Mouse (Mus musculus) hindbrain, embryonic 13.5 days (tissue): ENCODE measurements around the gene Gm20716. TPM values are rescaled to one million over a fixed set of nuclear protein-coding genes. Genes with fewer than 3 reads are reported as not detected.

ENCODE experiments used
- ATAC-seq: fragments of 200-750 bp; cut with Nextera tagmentation; 2 replicates; pipeline ENCODE4 v1.8.0; 2017; ENCODE audit warnings: moderate TSS enrichment; ENCODE audit not compliant: low FRiP score
- H3K27ac ChIP-seq: fragments of 300-500 bp; sonication (generic); 2 replicates; pipeline ENCODE4 v1.5.1; 2015; ENCODE audit warnings: inconsistent platforms, mild to moderate bottlenecking, moderate library complexity
- H3K27me3 ChIP-seq: fragments of 300-500 bp; sonication (generic); 2 replicates; pipeline ENCODE4 v1.6.1; 2015; ENCODE audit warnings: mild to moderate bottlenecking, inconsistent platforms
- H3K36me3 ChIP-seq: fragments of 300-500 bp; sonication (generic); 2 replicates; pipeline ENCODE4 v1.6.1; 2015; ENCODE audit warnings: mild to moderate bottlenecking, inconsistent platforms
- H3K4me1 ChIP-seq: fragments of 300-500 bp; sonication (generic); replicated peaks from 2 replicates; pipeline ENCODE4 v1.6.1; 2015; ENCODE audit warnings: inconsistent platforms
- H3K4me2 ChIP-seq: fragments of 300-500 bp; sonication (generic); 2 replicates; pipeline ENCODE4 v1.6.1; 2015; ENCODE audit warnings: inconsistent platforms, mild to moderate bottlenecking, moderate library complexity
- H3K4me3 ChIP-seq: fragments of 300-500 bp; sonication (generic); 2 replicates; pipeline ENCODE4 v1.5.1; 2015; ENCODE audit warnings: mild to moderate bottlenecking, inconsistent platforms
- H3K9ac ChIP-seq: fragments of 300-500 bp; sonication (generic); 2 replicates; pipeline ENCODE4 v1.6.1; 2015; ENCODE audit warnings: mild to moderate bottlenecking, inconsistent platforms
- H3K9me3 ChIP-seq: fragments of 300-500 bp; sonication (generic); 2 replicates; pipeline ENCODE4 v1.6.1; 2016; ENCODE audit warnings: inconsistent platforms
- WGBS: fragments of 180-500 bp; shearing (Covaris S2); methylation state at CpG from one replicate; pipeline ENCODE4 v1.1.7; 2015; 5-methylcytosine and 5-hydroxymethylcytosine counted together
- polyA plus RNA-seq: library from polyadenylated mRNA; unstranded; fragments of >200 nt; fragmentation: Nextera tagmentation; extraction: Ambion mirVana; gene quantifications from 2 replicates; pipeline ENCODE4 v1.2.1, GENCODE M21; 2015

Gene Gm20716
- polyA plus RNA-seq, 1 experiment from 2014 or later: 23.1 TPM

- H3K36me3 ChIP-seq: no peaks in the 10 kb centered on the region
- no peaks in the 10 kb centered on the region for H3K4me1 ChIP-seq
- H3K4me2 ChIP-seq: no peak overlapping the region
- no peaks in the 10 kb centered on the region for H3K9me3 ChIP-seq
- no peak for ATAC-seq
- no peak overlapping the region for H3K27ac ChIP-seq
- WGBS: 23% methylated on average over 2 of the region's 2 CpGs
- no peak overlapping the region for H3K9ac ChIP-seq
- H3K4me3 ChIP-seq: no peak overlapping the region
- H3K27me3 ChIP-seq: peaks cover 19% of the 10 kb centered on the region
These were observed 18.7 kb upstream of the Gm20716 start for GRCm38 (mm10) chr2:168248856-168249245.

- Histone ChIP-seq H3K4me1 (no peaks in the 10 kb centered on the region), H3K27ac (no peak overlapping the region), H3K27me3 (peaks cover 19% of the 10 kb centered on the region)
These were observed 18.1 kb upstream of the Gm20716 start for GRCm38 (mm10) chr2:168248167-168248855.

GRCm38 (mm10) chr2:168245571-168245970 lies 15.4 kb upstream of the Gm20716 start:
- Histone ChIP-seq H3K27ac (no peak overlapping the region), H3K36me3 (no peaks in the 10 kb centered on the region), H3K4me2 (no peak overlapping the region), H3K4me1 (no peaks in the 10 kb centered on the region), H3K4me3 (no peak overlapping the region), H3K27me3 (peaks cover 9% of the 10 kb centered on the region), H3K9ac (no peak overlapping the region), H3K9me3 (no peaks in the 10 kb centered on the region)
- ATAC-seq: no peak
- WGBS: 35% methylated on average over 8 of the region's 8 CpGs

More at GRCm38 (mm10) chr2:168248167-168248855, 18.1 kb upstream of the Gm20716 start:
- 0 out of 2 replicates have a peak, but pooled peaks have one; percentile 45 for ATAC-seq
- H3K4me3 ChIP-seq: no peak overlapping the region
- no peaks in the 10 kb centered on the region for H3K9me3 ChIP-seq
- no peaks in the 10 kb centered on the region for H3K36me3 ChIP-seq
- H3K9ac ChIP-seq: no peak overlapping the region
- no peak overlapping the region for H3K4me2 ChIP-seq
- WGBS: 72% methylated on average over 8 of the region's 8 CpGs

- H3K9ac ChIP-seq: no peak overlapping the region
- no peaks in the 10 kb centered on the region for H3K4me1 ChIP-seq
- no peak overlapping the region for H3K4me3 ChIP-seq
- peaks cover 4% of the 10 kb centered on the region; the same call in 1 of the 2 replicates for H3K9me3 ChIP-seq
- no peak overlapping the region for H3K27ac ChIP-seq
- no peak overlapping the region for H3K4me2 ChIP-seq
- H3K36me3 ChIP-seq: no peaks in the 10 kb centered on the region
- peaks cover 11% of the 10 kb centered on the region for H3K27me3 ChIP-seq
- WGBS: 79% methylated on average over 4 of the region's 4 CpGs
- no peak for ATAC-seq
These were observed 13.1 kb upstream of the Gm20716 start for GRCm38 (mm10) chr2:168243278-168243677.

GRCm38 (mm10) chr2:168242841-168243240 lies 12.7 kb upstream of the Gm20716 start:
- no peak overlapping the region for H3K4me2 ChIP-seq
- H3K4me3 ChIP-seq: no peak overlapping the region
- no peaks in the 10 kb centered on the region for H3K36me3 ChIP-seq
- no peak overlapping the region for H3K27ac ChIP-seq
- peaks cover 11% of the 10 kb centered on the region for H3K27me3 ChIP-seq
- ATAC-seq: no peak
- no peaks in the 10 kb centered on the region for H3K4me1 ChIP-seq
- peaks cover 4% of the 10 kb centered on the region; the same call in 1 of the 2 replicates for H3K9me3 ChIP-seq
- no peak overlapping the region for H3K9ac ChIP-seq

GRCm38 (mm10) chr2:168238335-168238734 lies 8.2 kb upstream of the Gm20716 start:
- 91% methylated on average over 4 of the region's 4 CpGs for WGBS

GRCm38 (mm10) chr2:168233286-168233685 lies 3.1 kb upstream of the Gm20716 start:
- WGBS: 92% methylated on average over 5 of the region's 5 CpGs

More at GRCm38 (mm10) chr2:168238335-168238734, 8.2 kb upstream of the Gm20716 start:
- Histone ChIP-seq H3K27ac (no peak overlapping the region), H3K36me3 (peaks cover 21% of the 10 kb centered on the region), H3K9ac (no peak overlapping the region), H3K27me3 (peaks cover 6% of the 10 kb centered on the region; the same call in 1 of the 2 replicates), H3K9me3 (peaks cover 4% of the 10 kb centered on the region; the same call in 1 of the 2 replicates), H3K4me2 (no peak overlapping the region), H3K4me1 (peaks cover 5% of the 10 kb centered on the region), H3K4me3 (no peak overlapping the region)
- ATAC-seq: no peak

GRCm38 (mm10) chr2:168231471-168231829 lies 1.3 kb upstream of the Gm20716 start:
- no peak for ATAC-seq
- Histone ChIP-seq H3K4me2 (peak overlapping the region; percentile 99), H3K9me3 (no peaks in the 10 kb centered on the region), H3K4me3 (peak overlapping the region; percentile 100), H3K27ac (peak overlapping the region; percentile 95; the same call in 1 of the 2 replicates), H3K27me3 (no peaks in the 10 kb centered on the region), H3K9ac (peak overlapping the region; percentile 96), H3K36me3 (peaks cover 28% of the 10 kb centered on the region), H3K4me1 (peaks cover 46% of the 10 kb centered on the region)
- 63% methylated on average over 33 of the region's 33 CpGs for WGBS

More at GRCm38 (mm10) chr2:168233286-168233685, 3.1 kb upstream of the Gm20716 start:
- Histone ChIP-seq H3K9ac (no peak overlapping the region), H3K4me3 (no peak overlapping the region), H3K36me3 (peaks cover 24% of the 10 kb centered on the region), H3K27me3 (no peaks in the 10 kb centered on the region), H3K27ac (no peak overlapping the region), H3K4me1 (peaks cover 42% of the 10 kb centered on the region), H3K9me3 (no peaks in the 10 kb centered on the region), H3K4me2 (no peak overlapping the region)
- no peak for ATAC-seq

- ATAC-seq: peak; percentile 73
- WGBS: 5% methylated on average over 71 of the region's 105 CpGs
- peaks cover 46% of the 10 kb centered on the region for H3K4me1 ChIP-seq
- H3K4me2 ChIP-seq: peak overlapping the region; percentile 99
- H3K4me3 ChIP-seq: peak overlapping the region; percentile 100
- peak overlapping the region; percentile 95 for H3K27ac ChIP-seq
- H3K9ac ChIP-seq: peak overlapping the region; percentile 96
- no peaks in the 10 kb centered on the region for H3K27me3 ChIP-seq
- H3K36me3 ChIP-seq: peaks cover 32% of the 10 kb centered on the region
- H3K9me3 ChIP-seq: no peaks in the 10 kb centered on the region
These were observed 758 bp upstream of the Gm20716 start for GRCm38 (mm10) chr2:168230773-168231470.

- Histone ChIP-seq H3K4me2 (peak overlapping the region; percentile 99), H3K27me3 (no peaks in the 10 kb centered on the region), H3K4me3 (peak overlapping the region; percentile 100), H3K4me1 (peaks cover 46% of the 10 kb centered on the region), H3K9ac (peak overlapping the region; percentile 96), H3K36me3 (peaks cover 36% of the 10 kb centered on the region), H3K27ac (peak overlapping the region; percentile 95), H3K9me3 (no peaks in the 10 kb centered on the region)
- no peak for ATAC-seq
- WGBS: 21% methylated on average over 41 of the region's 41 CpGs
These were observed 793 bp downstream of the Gm20716 start for GRCm38 (mm10) chr2:168229116-168230025.

- Histone ChIP-seq H3K36me3 (peaks cover 75% of the 10 kb centered on the region), H3K4me3 (no peak overlapping the region), H3K27me3 (no peaks in the 10 kb centered on the region), H3K4me1 (peaks cover 5% of the 10 kb centered on the region), H3K9me3 (no peaks in the 10 kb centered on the region), H3K4me2 (no peak overlapping the region), H3K27ac (no peak overlapping the region), H3K9ac (no peak overlapping the region)
- WGBS: 85% methylated on average over 6 of the region's 6 CpGs
- no peak for ATAC-seq
These were observed 6.8 kb downstream of the Gm20716 start for GRCm38 (mm10) chr2:168223326-168223725.
